Mouse (Mus musculus) bone marrow macrophage, adult 2 months (primary cell): ENCODE results near the gene Zfp426.

Experiments used
- CTCF ChIP-seq: IDR thresholded peaks from 2 replicates; pipeline ENCODE4 v1.5.1; 2012; ENCODE audit warnings: low read depth, mild to moderate bottlenecking, low read length, moderate library complexity
- POLR2A ChIP-seq: IDR thresholded peaks from 2 replicates; pipeline ENCODE4 v1.6.1; 2012; ENCODE audit warnings: mild to moderate bottlenecking, low read depth, low read length, borderline replicate concordance

GRCm38 (mm10) chr9:20520531-20521210 lies 28.1 kb upstream of the Zfp426 start:
- no peak for TF ChIP-seq CTCF
- no peak for TF ChIP-seq POLR2A
